8 mouse cellular contexts compared by ENCODE assay signal in genomic region chr2:180583154-180583507, GRCm38 (mm10). TPM values are rescaled to one million over a fixed set of nuclear protein-coding genes. Genes with fewer than 3 reads are reported as not detected.
A peak's percentile ranks its signal among the peaks of the same experiment; 100 is the strongest.
DNase-seq lines count a peak whose midpoint lies in the region; ATAC-seq and TF ChIP-seq lines count a peak whose summit lies in the region.

No protein-coding gene starts in this region.

- peak overlapping the region; percentile 83 for H3K4me3 ChIP-seq in lung, embryonic 14.5 days (ENCODE audit: low read depth, low read length)
- peak overlapping the region; percentile 92 for H3K4me3 ChIP-seq in embryonic facial prominence, embryonic 15.5 days (replicated peaks)
- peak overlapping the region; percentile 91 for H3K4me3 ChIP-seq in kidney, embryonic 14.5 days (ENCODE audit: low read length)
- H3K4me3 ChIP-seq in midbrain, embryonic 14.5 days (replicated peaks; ENCODE audit: low read depth, low read length): peak overlapping the region; percentile 90

- no peaks in the 10 kb centered on the region for H3K27me3 ChIP-seq in lung, embryonic 14.5 days (ENCODE audit: insufficient read depth, low read length)
- peaks cover 6% of the 10 kb centered on the region; the same call in 1 of the 2 replicates for H3K27me3 ChIP-seq in embryonic facial prominence, embryonic 15.5 days
- H3K27me3 ChIP-seq in kidney, embryonic 14.5 days (ENCODE audit: control insufficient read depth, insufficient read depth, low read length): no peaks in the 10 kb centered on the region
- peaks cover 3% of the 10 kb centered on the region; the same call in 1 of the 2 replicates for H3K27me3 ChIP-seq in midbrain, embryonic 14.5 days (ENCODE audit: control insufficient read depth, insufficient read depth, low read length)

- no peak for DNase-seq in lung, embryonic 14.5 days
- DNase-seq in lung, postnatal 36 days: no peak
- DNase-seq in midbrain, embryonic 14.5 days: no peak
- no peak for DNase-seq in frontal cortex, adult 2 months (ENCODE audit: extremely low spot score in 1 of 2, low spot score in 1 of 2)
- DNase-seq in right cerebral cortex, postnatal 25 days: no peak
- DNase-seq in gastrocnemius, postnatal 10 days: no peak

- no peak for ATAC-seq in lung, embryonic 14.5 days (ENCODE audit: insufficient read depth)
- peak; percentile 1; the same call in 1 of the 2 replicates for ATAC-seq in embryonic facial prominence, embryonic 15.5 days (ENCODE audit: insufficient number of reproducible peaks, low FRiP score, low TSS enrichment, low read depth)
- ATAC-seq in kidney, embryonic 14.5 days (ENCODE audit: low FRiP score, low TSS enrichment): no peak; the same call in 1 of the 2 replicates
- ATAC-seq in midbrain, embryonic 14.5 days (ENCODE audit: low FRiP score, low TSS enrichment): peak; percentile 57

- no peak for TF ChIP-seq CTCF in lung, embryonic 14.5 days (IDR thresholded peaks at IDR 0.05; ENCODE audit: low read depth)

- no peaks in the 10 kb centered on the region for H3K9me3 ChIP-seq in lung, embryonic 14.5 days (ENCODE audit: low read depth, low read length)
- no peaks in the 10 kb centered on the region for H3K9me3 ChIP-seq in embryonic facial prominence, embryonic 15.5 days (replicated peaks)
- no peaks in the 10 kb centered on the region for H3K9me3 ChIP-seq in kidney, embryonic 14.5 days (ENCODE audit: control insufficient read depth, low read length)
- no peaks in the 10 kb centered on the region for H3K9me3 ChIP-seq in midbrain, embryonic 14.5 days (ENCODE audit: control insufficient read depth, low read length)

- H3K36me3 ChIP-seq in lung, embryonic 14.5 days (ENCODE audit: insufficient read depth): peaks cover 24% of the 10 kb centered on the region
- H3K36me3 ChIP-seq in embryonic facial prominence, embryonic 15.5 days: peaks cover 18% of the 10 kb centered on the region
- H3K36me3 ChIP-seq in kidney, embryonic 14.5 days (ENCODE audit: control insufficient read depth, insufficient read depth, low read length): peaks cover 26% of the 10 kb centered on the region
- H3K36me3 ChIP-seq in midbrain, embryonic 14.5 days (ENCODE audit: control insufficient read depth, insufficient read depth, low read length): peaks cover 25% of the 10 kb centered on the region

- no peak overlapping the region for H3K27ac ChIP-seq in lung, embryonic 14.5 days (ENCODE audit: low read depth)
- peak overlapping the region; percentile 82; the same call in 1 of the 2 replicates for H3K27ac ChIP-seq in embryonic facial prominence, embryonic 15.5 days (replicated peaks)
- H3K27ac ChIP-seq in kidney, embryonic 14.5 days (ENCODE audit: low read depth, low read length): peak overlapping the region; percentile 51; the same call in 1 of the 2 replicates
- peak overlapping the region; percentile 83; the same call in 1 of the 2 replicates for H3K27ac ChIP-seq in midbrain, embryonic 14.5 days (replicated peaks; ENCODE audit: low read depth, low read length)

- WGBS in lung, embryonic 14.5 days: 18% methylated on average over 7 of the region's 7 CpGs
- WGBS in embryonic facial prominence, embryonic 15.5 days: 20% methylated on average over 7 of the region's 7 CpGs
- 23% methylated on average over 7 of the region's 7 CpGs for WGBS in kidney, embryonic 14.5 days
- 26% methylated on average over 7 of the region's 7 CpGs for WGBS in midbrain, embryonic 14.5 days

- H3K9ac ChIP-seq in lung, embryonic 14.5 days: peak overlapping the region; percentile 93
- peak overlapping the region; percentile 98 for H3K9ac ChIP-seq in embryonic facial prominence, embryonic 15.5 days
- peak overlapping the region; percentile 96 for H3K9ac ChIP-seq in kidney, embryonic 14.5 days (ENCODE audit: low read depth, low read length)
- H3K9ac ChIP-seq in midbrain, embryonic 14.5 days (replicated peaks; ENCODE audit: low read length): peak overlapping the region; percentile 97

- H3K4me2 ChIP-seq in lung, embryonic 14.5 days: peak overlapping the region; percentile 86
- H3K4me2 ChIP-seq in embryonic facial prominence, embryonic 15.5 days (replicated peaks): peak overlapping the region; percentile 84
- H3K4me2 ChIP-seq in kidney, embryonic 14.5 days (replicated peaks; ENCODE audit: low read depth, low read length): peak overlapping the region; percentile 95
- H3K4me2 ChIP-seq in midbrain, embryonic 14.5 days (ENCODE audit: low read length): peak overlapping the region; percentile 81

- no peaks in the 10 kb centered on the region for H3K4me1 ChIP-seq in lung, embryonic 14.5 days (ENCODE audit: insufficient read depth)
- H3K4me1 ChIP-seq in embryonic facial prominence, embryonic 15.5 days: peaks cover 22% of the 10 kb centered on the region
- peaks cover 12% of the 10 kb centered on the region for H3K4me1 ChIP-seq in kidney, embryonic 14.5 days (ENCODE audit: control insufficient read depth, insufficient read depth, low read length)
- peaks cover 11% of the 10 kb centered on the region for H3K4me1 ChIP-seq in midbrain, embryonic 14.5 days (ENCODE audit: control insufficient read depth, insufficient read depth, low read length)

RNA-seq across cellular contexts. Expression of gene Mrgbp, which starts 2.0 kb away (rescaled TPM):
- 34.7 and 39.0 TPM in 2 replicates for polyA plus RNA-seq in lung, embryonic 14.5 days (2014; fragmentation: Nextera tagmentation; extraction: Ambion mirVana)
- 28.5 and 29.6 TPM in 2 replicates for polyA plus RNA-seq in embryonic facial prominence, embryonic 15.5 days (2015; fragmentation: Nextera tagmentation; extraction: Ambion mirVana)
- 52.4 and 53.9 TPM in 2 replicates for polyA plus RNA-seq in kidney, embryonic 14.5 days (2014; fragmentation: Nextera tagmentation; extraction: Ambion mirVana)
- polyA plus RNA-seq in midbrain, embryonic 14.5 days (2014; fragmentation: Nextera tagmentation; extraction: Ambion mirVana): 46.8 and 49.5 TPM in 2 replicates
- 30.8 and 34.7 TPM in 2 replicates for polyA plus RNA-seq in frontal cortex, adult 2 months (2012; rRNA removed)
- total RNA-seq in gastrocnemius, postnatal 10 days (2021): 10 to 100 TPM in 1 of 2 experiments, 1 to 10 TPM in 1; 7.5 to 10.4 TPM

RNA-seq across cellular contexts. Expression of gene Ogfr, which starts 5.9 kb away (rescaled TPM):
- polyA plus RNA-seq in lung, embryonic 14.5 days (2014; fragmentation: Nextera tagmentation; extraction: Ambion mirVana): 71.6 and 79.2 TPM in 2 replicates
- polyA plus RNA-seq in embryonic facial prominence, embryonic 15.5 days (2015; fragmentation: Nextera tagmentation; extraction: Ambion mirVana): 62.1 and 62.9 TPM in 2 replicates
- 82.4 and 83.1 TPM in 2 replicates for polyA plus RNA-seq in kidney, embryonic 14.5 days (2014; fragmentation: Nextera tagmentation; extraction: Ambion mirVana)
- 97.7 and 105 TPM in 2 replicates for polyA plus RNA-seq in midbrain, embryonic 14.5 days (2014; fragmentation: Nextera tagmentation; extraction: Ambion mirVana)
- polyA plus RNA-seq in frontal cortex, adult 2 months (2012; rRNA removed): 49.0 and 57.0 TPM in 2 replicates
- 10 to 100 TPM; 27.9 to 32.2 TPM for total RNA-seq in gastrocnemius, postnatal 10 days (2021)

RNA-seq across cellular contexts. Expression of gene Col9a3, which starts 14.5 kb away (rescaled TPM):
- 24.2 and 29.0 TPM in 2 replicates for polyA plus RNA-seq in lung, embryonic 14.5 days (2014; fragmentation: Nextera tagmentation; extraction: Ambion mirVana)
- 137 and 216 TPM in 2 replicates for polyA plus RNA-seq in embryonic facial prominence, embryonic 15.5 days (2015; fragmentation: Nextera tagmentation; extraction: Ambion mirVana)
- polyA plus RNA-seq in kidney, embryonic 14.5 days (2014; fragmentation: Nextera tagmentation; extraction: Ambion mirVana): 4.4 and 6.4 TPM in 2 replicates
- 26.6 and 27.7 TPM in 2 replicates for polyA plus RNA-seq in midbrain, embryonic 14.5 days (2014; fragmentation: Nextera tagmentation; extraction: Ambion mirVana)
- 14.5 and 17.7 TPM in 2 replicates for polyA plus RNA-seq in frontal cortex, adult 2 months (2012; rRNA removed)
- total RNA-seq in gastrocnemius, postnatal 10 days (2021): 1 to 10 TPM; 1.0 to 1.4 TPM

RNA-seq across cellular contexts. Expression of gene Tcfl5, which starts 59.4 kb away (rescaled TPM):
- polyA plus RNA-seq in lung, embryonic 14.5 days (2014; fragmentation: Nextera tagmentation; extraction: Ambion mirVana): 0.14 and 0.17 TPM in 2 replicates
- polyA plus RNA-seq in embryonic facial prominence, embryonic 15.5 days (2015; fragmentation: Nextera tagmentation; extraction: Ambion mirVana): 0.24 and 0.42 TPM in 2 replicates
- 0.22 and 0.40 TPM in 2 replicates for polyA plus RNA-seq in kidney, embryonic 14.5 days (2014; fragmentation: Nextera tagmentation; extraction: Ambion mirVana)
- 0.42 and 0.53 TPM in 2 replicates for polyA plus RNA-seq in midbrain, embryonic 14.5 days (2014; fragmentation: Nextera tagmentation; extraction: Ambion mirVana)
- 0.86 and 0.92 TPM in 2 replicates for polyA plus RNA-seq in frontal cortex, adult 2 months (2012; rRNA removed)
- under 1 TPM; 0.28 to 0.41 TPM for total RNA-seq in gastrocnemius, postnatal 10 days (2021)

Comparison
In these comparisons a context has a peak if more than half of its experiments do, and no peak if none do; other contexts are left out.
1. ATAC-seq: peak in embryonic facial prominence, embryonic 15.5 days (single experiment) and midbrain, embryonic 14.5 days (single experiment); none in lung, embryonic 14.5 days (single experiment) and kidney, embryonic 14.5 days (single experiment).
2. Peak in every context shown above with its lines, with median percentiles within 50 percentile points of each other: H3K4me2 ChIP-seq, H3K4me3 ChIP-seq and H3K9ac ChIP-seq.